Mouse (Mus musculus) adrenal gland, postnatal 4 days (tissue): Measurements from ENCODE around the gene Ccdc117. TPM values are rescaled to one million over a fixed set of nuclear protein-coding genes. Genes with fewer than 3 reads are reported as not detected.
"Not testable (repeated sequence)": the region's sequence is repeated elsewhere in the genome, so short reads cannot be mapped to it uniquely, and the experiment has no call there.

Source experiments
- DNase-seq, 2 experiments: peaks; one replicate each; pipeline ENCODE4 v3.0.0; 2021 to 2022; ENCODE audit warnings: low spot score in 2 of 2, mixed read lengths in 2 of 2
- long read RNA-seq, 2 experiments: library from polyadenylated mRNA; stranded (forward); transcript quantifications; one replicate each; pipeline ENCODE4 v2.0.0; 2021
- total RNA-seq, 2 experiments: library from RNA; stranded (reverse); gene quantifications; 2 replicates each; pipeline ENCODE4 v1.2.3; 2021

The Ccdc117 gene
- total RNA-seq, result 10 to 100 TPM; 24.2 to 25.0 TPM
- long read RNA-seq, experiment 1, transcript Ccdc117-201 (5 exons, 3,372 nt), result major isoform, 22 of 25 reads
- long read RNA-seq, experiment 1, partial matches to known transcripts, result 1 of 25 reads
- long read RNA-seq, experiment 1, other reads (novel, unspliced or antisense), result 2 of 25 reads
- long read RNA-seq, experiment 2, transcript Ccdc117-201 (5 exons, 3,372 nt), result major isoform, 58 of 67 reads
- long read RNA-seq, experiment 2, partial matches to known transcripts, result 2 of 67 reads
- long read RNA-seq, experiment 2, other reads (novel, unspliced or antisense), result 7 of 67 reads

DNA sequence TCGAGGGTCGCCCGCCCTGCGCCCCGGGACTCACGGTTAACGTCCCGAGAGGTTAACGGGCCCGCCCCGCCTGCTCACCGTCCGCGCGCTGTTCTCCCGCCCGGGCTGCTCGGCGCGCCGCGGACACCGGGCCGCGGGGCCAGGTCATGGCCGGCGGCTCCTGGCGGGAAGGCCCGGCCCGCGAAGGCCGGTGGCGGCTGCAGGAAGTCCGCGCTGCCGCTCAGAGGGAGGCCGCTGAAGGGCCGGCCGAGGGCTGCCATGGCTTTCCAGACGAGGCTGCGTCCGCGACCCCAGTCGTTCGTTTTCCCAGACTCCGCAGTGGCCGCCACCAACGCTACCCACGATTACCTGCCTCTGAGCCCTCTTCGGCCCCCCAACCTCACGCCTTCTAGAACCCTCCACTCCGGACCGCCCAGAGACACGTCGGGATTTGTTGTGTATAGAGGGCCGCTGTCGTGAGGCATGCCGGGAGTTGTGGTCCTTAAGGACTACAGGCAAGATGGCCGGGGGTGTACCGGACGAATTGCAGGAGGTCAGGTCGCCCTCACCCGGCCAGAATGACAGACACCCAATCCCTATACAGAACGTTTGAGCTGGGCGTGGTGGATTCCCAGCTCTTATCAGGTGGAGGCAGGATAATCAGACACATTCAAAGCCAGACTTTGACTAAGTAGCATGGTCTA lies at the start of gene Ccdc117:
Gene Ccdc117, minus strand, starts transcription at position 389 of the 683 bp plus-strand sequence.
- peak; percentile 54 to 78 for DNase-seq

DNA sequence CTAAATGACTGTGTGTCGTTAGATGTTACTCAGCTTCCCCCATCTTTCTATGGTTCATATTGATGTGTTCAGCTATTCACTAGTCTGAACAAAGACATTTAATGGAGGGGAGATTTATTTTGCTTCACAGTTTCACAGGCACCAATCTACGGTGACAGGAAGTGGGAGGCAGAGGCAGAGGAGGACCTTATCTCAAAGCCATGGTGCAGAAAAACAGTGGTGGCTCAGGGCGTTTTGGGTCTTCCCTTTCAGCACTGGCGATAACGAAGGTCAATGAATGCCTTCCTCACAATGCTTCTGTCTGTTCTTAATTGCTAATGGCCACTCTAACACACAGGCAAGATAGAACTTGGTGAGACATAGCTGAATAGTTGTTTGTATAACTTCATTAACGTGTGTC lies 33.1 kb upstream of the Ccdc117 start:
- no peak for DNase-seq

- no peak for DNase-seq
Measured at GRCm38 (mm10) chr11:5573821-5574220, 31.8 kb upstream of the Ccdc117 start.

GRCm38 (mm10) chr11:5571856-5572255 lies 29.9 kb upstream of the Ccdc117 start:
- no peak for DNase-seq

DNA sequence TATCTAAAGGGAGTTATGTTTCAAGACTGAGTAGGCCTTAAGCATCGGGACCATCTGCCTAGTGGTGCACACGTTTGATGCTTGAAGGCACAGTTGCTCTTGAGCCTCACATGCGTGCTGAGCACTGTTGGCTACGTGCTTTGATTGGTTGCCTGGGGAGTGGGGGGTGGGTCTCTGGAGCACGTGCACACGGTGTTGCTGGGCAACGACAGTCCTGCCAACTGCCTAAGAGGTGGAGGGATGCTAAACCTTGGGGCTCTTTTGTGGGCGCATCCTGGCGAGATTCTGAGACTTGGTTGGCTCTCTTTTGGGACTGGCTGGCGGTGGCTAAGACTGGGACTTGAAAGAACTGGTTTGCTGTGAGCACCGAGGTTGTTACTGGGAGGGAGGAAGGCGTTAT lies 27.5 kb upstream of the Ccdc117 start, which contains the start of gene Ankrd36:
Gene Ankrd36, plus strand, starts transcription at position 211 of the 400 bp plus-strand sequence.
- DNase-seq, result no peak

DNA sequence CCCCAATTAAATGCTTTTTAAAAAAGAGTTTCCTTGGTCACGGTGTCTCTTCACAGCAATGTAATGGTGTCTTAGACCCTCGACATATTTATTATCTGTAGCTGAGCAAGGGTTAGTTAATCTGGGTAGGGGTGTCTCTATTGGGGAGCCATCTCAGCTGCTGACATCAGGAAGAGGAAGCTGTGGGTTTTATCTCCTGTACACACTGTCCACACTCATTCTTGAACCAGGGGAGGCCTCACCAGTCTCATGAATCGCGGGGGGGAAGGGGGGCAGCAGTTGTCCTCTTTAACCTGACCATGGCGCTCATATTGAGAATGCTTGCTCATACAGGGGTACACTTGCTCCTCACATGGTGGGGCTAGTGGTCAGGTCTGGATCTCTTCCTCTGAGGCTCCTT lies 26.1 kb upstream of the Ccdc117 start:
- DNase-seq, result no peak

DNA sequence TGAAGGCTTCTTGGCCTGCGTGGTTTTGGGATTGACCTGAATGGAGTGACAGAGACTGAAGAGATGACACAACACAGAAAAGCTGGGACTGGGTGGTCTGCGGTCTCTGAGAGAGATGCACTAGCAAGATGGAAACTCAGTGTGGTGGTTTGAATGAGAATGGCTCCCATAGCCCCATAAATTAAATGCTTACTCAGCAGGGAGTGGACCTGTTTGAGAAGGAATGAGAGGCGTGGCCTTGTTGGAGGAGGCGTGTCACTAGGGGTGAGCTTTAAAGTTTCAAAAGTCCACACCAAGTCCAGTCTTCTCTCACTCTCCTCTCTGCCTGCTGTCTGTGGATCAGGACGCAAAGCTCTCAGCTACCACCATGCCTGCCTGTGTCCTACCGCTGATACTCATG lies 25.7 kb upstream of the Ccdc117 start:
- DNase-seq, result no peak

- no peak for DNase-seq
Measured at GRCm38 (mm10) chr11:5566506-5566905, 24.5 kb upstream of the Ccdc117 start.

GRCm38 (mm10) chr11:5565596-5565995 lies 23.6 kb upstream of the Ccdc117 start:
- no peak for DNase-seq

GRCm38 (mm10) chr11:5563898-5564297 lies 21.9 kb upstream of the Ccdc117 start:
- no peak for DNase-seq

DNA sequence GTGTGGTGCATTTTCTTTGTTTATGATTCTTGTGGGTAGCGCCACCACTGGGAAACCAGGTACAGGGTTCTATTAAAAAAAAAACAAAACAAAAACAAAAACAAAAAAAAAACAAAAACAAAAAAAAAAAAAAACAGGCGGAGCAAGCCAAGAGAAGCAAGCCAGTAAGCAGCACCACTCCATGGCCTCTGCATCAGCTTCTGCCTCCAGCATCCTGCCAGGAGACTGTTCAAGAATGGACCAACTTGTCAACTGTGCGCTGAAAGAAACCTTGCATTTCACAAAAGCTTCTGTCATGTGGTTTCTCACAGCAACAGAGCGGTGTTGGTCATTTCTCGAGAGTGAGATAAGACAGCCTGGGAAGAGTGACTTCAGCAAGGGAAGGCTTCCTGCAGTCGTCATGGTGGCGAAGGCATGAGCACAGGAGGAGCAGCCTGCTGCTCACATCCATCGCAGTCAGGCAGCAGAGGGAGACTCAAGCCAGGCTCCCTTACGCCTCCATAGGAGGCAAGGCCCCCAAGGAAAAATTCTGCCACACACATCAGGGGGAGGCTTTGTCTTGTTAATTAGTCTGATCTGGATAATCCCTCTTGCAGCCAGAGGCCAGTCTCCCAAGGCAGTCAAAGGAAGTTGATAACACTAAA lies 20.8 kb upstream of the Ccdc117 start:
- DNase-seq, result no peak

DNA sequence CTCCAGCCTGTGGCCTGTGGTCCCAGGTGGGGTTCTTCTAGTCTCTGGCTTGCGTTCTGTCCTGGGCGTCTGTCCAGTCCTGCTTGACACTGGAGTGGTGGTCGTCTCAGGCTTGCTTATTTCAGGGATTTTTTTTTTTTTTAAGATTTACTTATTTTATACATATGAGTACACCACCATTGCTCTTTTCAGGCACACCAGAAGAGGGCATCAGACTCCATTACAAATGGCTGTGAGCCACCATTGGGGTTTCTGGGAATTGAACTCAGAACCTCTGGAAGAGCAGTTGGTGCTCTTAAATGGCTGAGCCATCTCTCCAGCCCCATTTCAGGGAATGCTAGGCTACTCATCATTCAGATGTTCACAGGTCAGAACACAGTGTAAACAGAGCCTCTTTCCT lies 18.3 kb upstream of the Ccdc117 start:
- DNase-seq, result no peak

- DNase-seq, result no peak
Measured at GRCm38 (mm10) chr11:5551931-5552330, 9.9 kb upstream of the Ccdc117 start.

- DNase-seq, result no peak
Measured at GRCm38 (mm10) chr11:5551430-5551829, 9.4 kb upstream of the Ccdc117 start.

DNA sequence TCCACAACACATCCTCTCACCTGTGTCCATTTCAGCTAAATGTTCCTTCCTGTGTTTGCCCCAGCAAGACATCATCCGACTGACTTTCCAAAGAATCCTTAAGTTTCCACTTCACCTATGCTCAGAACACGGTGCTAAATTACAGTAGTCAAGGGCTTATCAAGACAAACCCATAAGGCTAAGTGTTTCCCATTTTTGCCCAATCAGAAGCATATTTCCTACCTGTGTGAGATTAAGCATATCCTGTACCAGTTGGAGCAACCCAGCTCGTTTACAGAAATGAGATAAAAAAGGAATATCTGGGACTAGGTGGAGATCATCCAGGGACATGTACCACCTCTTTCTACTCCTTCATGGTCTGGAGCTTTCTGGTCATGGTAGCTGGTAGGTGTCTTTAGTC lies 4.7 kb upstream of the Ccdc117 start:
- no peak for DNase-seq

DNA sequence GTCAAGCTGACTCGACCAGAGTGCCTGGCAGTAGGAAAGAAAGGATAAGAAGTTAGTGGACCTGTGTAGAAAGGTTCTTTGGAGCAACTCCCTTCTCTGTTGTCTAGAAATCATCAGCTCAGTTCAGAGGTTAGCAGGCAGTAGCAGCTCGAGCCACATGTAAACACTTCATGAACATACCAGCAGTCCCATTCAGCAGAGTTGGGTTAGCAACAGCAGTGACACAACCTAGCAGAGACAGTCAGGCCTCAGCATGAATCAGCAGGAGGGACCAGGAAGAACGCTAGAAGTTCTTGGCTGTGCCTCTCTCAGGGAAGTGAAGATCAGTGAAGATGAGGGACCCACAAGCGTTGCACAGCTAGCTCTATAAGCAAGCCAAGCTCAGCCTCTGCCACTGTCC lies 3.5 kb upstream of the Ccdc117 start:
- no peak for DNase-seq

GRCm38 (mm10) chr11:5544709-5545108 lies 2.7 kb upstream of the Ccdc117 start:
- DNase-seq, result not testable (repeated sequence)

DNA sequence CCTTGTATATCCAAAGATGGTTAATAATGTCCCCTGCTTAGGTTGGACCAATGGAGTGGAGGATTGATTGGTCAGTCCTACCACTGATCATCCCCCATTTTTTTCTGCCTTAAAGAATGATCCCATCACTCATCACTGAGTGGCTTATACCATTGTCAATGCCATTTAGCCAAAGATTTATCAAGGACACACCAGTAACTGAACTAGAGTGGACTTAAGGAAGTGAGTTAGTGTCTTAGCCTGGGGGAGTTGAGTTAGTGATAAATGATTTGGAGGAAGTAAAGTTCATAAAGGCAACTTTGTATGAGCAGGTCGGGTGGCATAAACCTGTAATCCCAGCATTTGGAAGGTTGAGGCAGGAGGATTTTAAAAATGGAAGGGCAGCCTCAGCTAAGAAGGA lies 1.3 kb upstream of the Ccdc117 start:
- no peak for DNase-seq

DNA sequence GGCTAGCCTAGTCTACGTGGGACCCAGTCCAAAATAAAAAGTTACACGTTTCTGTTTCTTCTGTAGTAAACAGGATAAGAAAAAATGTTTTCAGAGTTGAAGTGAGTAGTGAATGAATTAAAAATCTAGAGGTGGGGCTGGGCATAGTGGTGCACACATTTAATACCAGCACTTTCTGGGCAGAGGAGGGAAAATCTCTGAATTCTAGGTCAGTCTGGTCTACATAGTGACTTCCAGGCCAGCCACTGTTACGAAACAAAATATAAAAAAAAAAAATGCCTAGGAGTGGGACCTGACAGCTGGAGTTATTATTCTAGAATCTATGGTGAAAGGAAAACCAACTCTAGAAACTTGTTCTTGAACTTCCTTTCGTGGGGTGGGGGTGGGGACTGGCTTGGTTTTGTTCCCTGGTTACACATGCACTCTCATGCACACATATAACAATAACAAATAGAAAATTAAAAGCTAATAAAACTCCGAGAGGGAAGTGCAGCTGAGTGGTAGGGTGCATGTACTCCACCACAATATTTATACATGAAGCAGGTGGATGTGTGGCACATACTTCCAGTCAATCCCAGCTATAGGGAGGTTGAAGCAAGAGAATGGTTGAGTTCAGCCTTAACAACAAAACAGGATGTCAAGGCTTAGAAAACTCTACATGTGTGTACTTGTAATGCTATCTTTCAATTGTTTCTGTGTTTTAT lies 647 bp upstream of the Ccdc117 start:
- DNase-seq, result no peak

DNA sequence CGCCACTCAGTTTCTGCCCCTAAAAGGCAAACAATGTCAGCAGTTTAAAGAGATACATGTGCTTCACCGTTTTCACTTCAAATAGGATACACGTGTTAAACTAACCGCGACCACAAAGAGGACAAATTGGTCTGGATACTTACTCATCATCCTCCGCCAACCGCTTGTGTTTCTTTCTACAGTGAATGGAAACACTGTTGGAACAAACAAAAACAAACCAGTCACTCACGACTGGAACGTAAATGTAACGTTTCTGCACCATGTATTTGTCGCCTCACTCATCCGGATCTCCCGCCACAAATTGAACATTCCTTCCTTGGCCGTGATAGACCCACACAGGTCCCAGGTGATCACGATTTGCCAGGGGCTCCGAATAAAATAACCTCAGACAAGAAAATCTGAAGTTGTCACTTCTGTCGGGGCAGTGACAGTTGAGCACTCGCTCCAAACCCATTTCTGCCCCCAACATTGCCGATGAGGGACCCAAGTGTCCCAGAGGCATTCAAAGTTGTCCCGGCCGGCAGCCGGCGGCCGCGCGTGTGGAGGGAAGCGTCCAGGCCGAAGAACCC lies 673 bp downstream of the Ccdc117 start:
- DNase-seq, result no peak

- no peak for DNase-seq
Measured at GRCm38 (mm10) chr11:5540331-5540730, 1.7 kb downstream of the Ccdc117 start.
